Mouse (Mus musculus) G1E (cell line): ENCODE measurements around the gene Aff3. TPM values are rescaled to one million over a fixed set of nuclear protein-coding genes. Genes with fewer than 3 reads are reported as not detected.

Experiments used
- ATAC-seq: 2 replicates; pipeline ENCODE4 v1.8.0; 2016; ENCODE audit warnings: mild to moderate bottlenecking; ENCODE audit not compliant: insufficient number of reproducible peaks, poor library complexity, low FRiP score, severe bottlenecking; ENCODE audit errors: extremely low read depth
- DNase-seq: peaks from one replicate; pipeline ENCODE4 v3.0.0; 2012; ENCODE audit warnings: low spot score
- H3K27me3 ChIP-seq: 2 replicates; pipeline ENCODE4 v1.6.1; 2012; ENCODE audit warnings: mild to moderate bottlenecking, low read length, inconsistent platforms; ENCODE audit not compliant: insufficient read depth
- H3K36me3 ChIP-seq: replicated peaks from 2 replicates; pipeline ENCODE3; 2012; ENCODE audit warnings: mild to moderate bottlenecking, inconsistent platforms
- H3K4me1 ChIP-seq: 2 replicates; pipeline ENCODE4 v1.6.1; 2012; ENCODE audit warnings: low read depth, low read length, inconsistent platforms, mixed read lengths; ENCODE audit not compliant: insufficient read depth
- H3K4me3 ChIP-seq: 2 replicates; pipeline ENCODE4 v1.5.1; 2012; ENCODE audit warnings: low read depth, mild to moderate bottlenecking, inconsistent platforms, low read length, moderate library complexity, mixed read lengths
- H3K9me3 ChIP-seq: replicated peaks from 2 replicates; pipeline ENCODE4 v1.6.1; 2012; ENCODE audit warnings: inconsistent platforms
- CTCF ChIP-seq: IDR thresholded peaks from 2 replicates; pipeline ENCODE4 v1.5.1; 2012; ENCODE audit warnings: low read depth, low read length, inconsistent platforms, mixed read lengths
- GATA1 ChIP-seq: IDR thresholded peaks from 2 replicates; pipeline ENCODE4 v1.6.1; 2012; ENCODE audit warnings: borderline replicate concordance, low read length, inconsistent platforms, mixed read lengths
- GATA2 ChIP-seq: IDR thresholded peaks from 2 replicates; pipeline ENCODE4 v1.6.1; 2012; ENCODE audit warnings: low read depth, low read length, inconsistent platforms, borderline replicate concordance
- POLR2AphosphoS5 ChIP-seq: IDR thresholded peaks from 2 replicates; pipeline ENCODE4 v1.6.1; 2012; ENCODE audit warnings: low read depth, low read length, inconsistent platforms; ENCODE audit not compliant: insufficient replicate concordance
- TAL1 ChIP-seq: conservative IDR thresholded peaks from 2 replicates; pipeline ENCODE4 v1.6.1; 2012; ENCODE audit warnings: low read depth, low read length, inconsistent platforms, mixed read lengths
- polyA plus RNA-seq: library from polyadenylated mRNA; stranded (reverse); fragments of >175 nt; gene quantifications from 2 replicates; pipeline ENCODE4 v1.2.3, GENCODE M21; 2012
- total RNA-seq, 2 experiments: library from RNA; stranded (forward) in 1 of 2; stranded (reverse) in 1 of 2; fragments of 200-1000 nt in 1 of 2; fragments of >200 nt in 1 of 2; fragmentation: Nextera tagmentation in 1 of 2; gene quantifications; 2 replicates each; pipeline ENCODE4 v1.2.3; 2014 to 2017

The Aff3 gene
- total and polyA plus RNA-seq, 3 experiments: 2.3 to 6.9 (median 6.3) TPM

GRCm38 (mm10) chr1:38298291-38298690 is 366.5 kb downstream of the Aff3 start:
- Histone ChIP-seq H3K4me3 (no peak overlapping the region), H3K4me1 (no peaks in the 10 kb centered on the region), H3K9me3 (no peaks in the 10 kb centered on the region), H3K27me3 (no peaks in the 10 kb centered on the region), H3K36me3 (no peaks in the 10 kb centered on the region)
- no peak for TF ChIP-seq TAL1
- no peak for TF ChIP-seq GATA1
- no peak for TF ChIP-seq POLR2AphosphoS5
- no peak for TF ChIP-seq GATA2
- TF ChIP-seq CTCF: no peak
- ATAC-seq (no peak), DNase-seq (no peak)

GRCm38 (mm10) chr1:38294906-38295305 is 369.8 kb downstream of the Aff3 start:
- Histone ChIP-seq H3K4me3 (no peak overlapping the region), H3K9me3 (no peaks in the 10 kb centered on the region), H3K36me3 (no peaks in the 10 kb centered on the region), H3K27me3 (peaks cover 5% of the 10 kb centered on the region), H3K4me1 (no peaks in the 10 kb centered on the region)
- ATAC-seq: no peak
- TF ChIP-seq TAL1: no peak
- TF ChIP-seq GATA1: no peak
- no peak for TF ChIP-seq CTCF
- no peak for TF ChIP-seq GATA2
- TF ChIP-seq POLR2AphosphoS5: no peak
- no peak for DNase-seq

GRCm38 (mm10) chr1:38294336-38294695 is 370.4 kb downstream of the Aff3 start:
- Histone ChIP-seq H3K9me3 (no peaks in the 10 kb centered on the region), H3K4me3 (peak overlapping the region; percentile 3; the same call in 1 of the 2 replicates), H3K4me1 (no peaks in the 10 kb centered on the region), H3K36me3 (no peaks in the 10 kb centered on the region), H3K27me3 (peaks cover 5% of the 10 kb centered on the region)
- TF ChIP-seq GATA1: no peak
- no peak for TF ChIP-seq CTCF
- no peak for TF ChIP-seq TAL1
- no peak for TF ChIP-seq POLR2AphosphoS5
- no peak for ATAC-seq
- no peak for DNase-seq

- no peak for ATAC-seq
- H3K27me3 ChIP-seq: peaks cover 5% of the 10 kb centered on the region
- H3K9me3 ChIP-seq: no peaks in the 10 kb centered on the region
- H3K4me1 ChIP-seq: no peaks in the 10 kb centered on the region
- TF ChIP-seq GATA1 (no peak), GATA2 (no peak), POLR2AphosphoS5 (no peak), CTCF (no peak), TAL1 (no peak)
- H3K36me3 ChIP-seq: no peaks in the 10 kb centered on the region
- no peak for DNase-seq
- no peak overlapping the region for H3K4me3 ChIP-seq
Measured at GRCm38 (mm10) chr1:38293671-38294335, 371.0 kb downstream of the Aff3 start.

GRCm38 (mm10) chr1:38292851-38293250 is 371.9 kb downstream of the Aff3 start:
- Histone ChIP-seq H3K36me3 (no peaks in the 10 kb centered on the region), H3K4me1 (no peaks in the 10 kb centered on the region), H3K27me3 (peaks cover 5% of the 10 kb centered on the region), H3K9me3 (no peaks in the 10 kb centered on the region), H3K4me3 (no peak overlapping the region)
- TF ChIP-seq GATA2 (no peak), CTCF (no peak), GATA1 (no peak), TAL1 (no peak), POLR2AphosphoS5 (no peak)
- ATAC-seq (no peak), DNase-seq (no peak)

- no peak overlapping the region for H3K4me3 ChIP-seq
- no peak for DNase-seq
- no peaks in the 10 kb centered on the region for H3K9me3 ChIP-seq
- H3K36me3 ChIP-seq: no peaks in the 10 kb centered on the region
- peaks cover 5% of the 10 kb centered on the region for H3K27me3 ChIP-seq
- TF ChIP-seq CTCF (no peak), TAL1 (no peak), GATA1 (no peak), GATA2 (no peak), POLR2AphosphoS5 (no peak)
- H3K4me1 ChIP-seq: no peaks in the 10 kb centered on the region
- no peak for ATAC-seq
Measured at GRCm38 (mm10) chr1:38291915-38292314, 372.8 kb downstream of the Aff3 start.
